Mouse (Mus musculus) myocyte (in vitro differentiated cells): Measurements from ENCODE around the gene Rapgef4.

Experiments used
- POLR2A ChIP-seq: IDR thresholded peaks from one replicate; pipeline ENCODE4 v1.6.1; 2011; ENCODE audit warnings: low read depth, mild to moderate bottlenecking, control low read depth, moderate library complexity; ENCODE audit not compliant: insufficient read length
- USF1 ChIP-seq: IDR thresholded peaks from one replicate; pipeline ENCODE4 v1.6.1; 2011; ENCODE audit warnings: low read depth, mild to moderate bottlenecking, control low read depth, moderate library complexity

GRCm38 (mm10) chr2:72298406-72298805 is 317.4 kb downstream of the Rapgef4 start:
- TF ChIP-seq POLR2A (no peak), USF1 (no peak)
